Mouse (Mus musculus) adrenal gland, postnatal 36 days (tissue): ENCODE results near the gene Srsf10. TPM values are rescaled to one million over a fixed set of nuclear protein-coding genes. Genes with fewer than 3 reads are reported as not detected.

Source experiments
- DNase-seq, 2 experiments: peaks; one replicate each; pipeline ENCODE4 v3.0.0; 2021; ENCODE audit warnings: mixed read lengths in 1 of 2
- total RNA-seq, 2 experiments: library from RNA; stranded (reverse); gene quantifications; 2 replicates each; pipeline ENCODE4 v1.2.3; 2021

Gene Srsf10
- total RNA-seq, 2 experiments from 2014 or later: 82.3 to 120 TPM

DNA sequence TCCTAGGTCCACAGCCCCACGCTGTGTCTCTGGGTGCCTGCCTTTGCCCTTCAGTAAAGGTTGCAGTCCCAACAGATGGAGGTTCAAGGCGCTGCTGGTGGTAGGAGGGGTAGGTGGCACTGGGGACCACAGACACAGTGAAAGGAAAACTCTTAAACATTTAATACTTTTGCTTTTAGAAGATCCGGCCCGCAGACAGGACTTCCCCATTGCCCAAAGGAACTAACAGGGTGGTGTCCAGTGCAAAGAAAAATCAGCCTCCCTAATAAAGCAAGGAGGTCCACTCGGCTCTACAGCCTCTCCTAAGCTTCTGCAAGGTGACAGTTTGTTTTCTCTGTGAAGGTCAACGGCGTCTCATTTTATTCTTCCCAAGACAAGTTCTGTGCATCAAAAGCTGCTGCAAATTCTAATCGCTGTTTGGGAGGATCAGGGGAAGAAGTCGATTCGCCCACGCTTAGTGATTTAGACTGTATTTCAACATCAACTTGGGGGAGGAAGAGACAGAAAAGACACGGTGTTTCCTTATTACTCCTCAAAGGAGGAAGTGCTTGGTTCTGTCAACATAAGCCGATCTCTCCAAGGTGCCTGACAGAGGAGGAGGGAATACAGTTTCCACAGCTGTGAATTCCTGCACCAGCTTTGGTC is 63.2 kb downstream of the Srsf10 start:
- no peak for DNase-seq

DNA sequence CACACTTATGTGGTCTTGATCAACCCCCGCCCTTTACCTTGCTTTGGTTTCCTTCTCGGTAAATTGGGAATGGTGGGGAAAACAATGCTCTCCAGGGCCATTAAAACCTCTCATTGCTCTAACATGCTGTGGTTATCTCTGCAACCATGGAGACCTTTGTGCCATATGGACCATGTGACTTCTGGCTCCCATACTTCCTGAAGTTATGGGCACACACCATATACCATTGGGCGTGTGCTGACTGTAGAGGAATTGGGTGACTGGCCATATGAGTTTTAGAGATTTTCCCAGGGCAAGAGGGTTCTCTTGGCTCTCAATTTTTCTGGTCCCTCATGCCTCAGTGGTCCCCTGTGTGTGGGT is 63.7 kb downstream of the Srsf10 start:
- no peak for DNase-seq

Other genes with a start within 250 kb of the Srsf10 start
- under 1 TPM; 0.07 to 0.10 TPM for gene Ifnlr1, start 169.5 kb upstream of the Srsf10 start, total RNA-seq
- 1 to 10 TPM in 1 of 2 experiments, under 1 TPM in 1; 0.17 to 1.9 TPM for gene Il22ra1, start 127.6 kb upstream of the Srsf10 start, total RNA-seq
- gene Myom3, start 96.0 kb upstream of the Srsf10 start, total RNA-seq: under 1 TPM; 0.16 to 0.33 TPM
- 100 to 1,000 TPM; 104 to 111 TPM for gene Pnrc2, start 18.1 kb downstream of the Srsf10 start, total RNA-seq
- gene Cnr2, start 39.6 kb downstream of the Srsf10 start, total RNA-seq: 1 to 10 TPM; 1.3 to 1.6 TPM
- gene Fuca1, start 65.0 kb downstream of the Srsf10 start, total RNA-seq: 10 to 100 TPM; 84.1 to 87.4 TPM
- 10 to 100 TPM; 56.1 to 62.6 TPM for gene Hmgcl, start 90.7 kb downstream of the Srsf10 start, total RNA-seq
- 10 to 100 TPM; 13.5 to 24.0 TPM for gene Gale, start 108.0 kb downstream of the Srsf10 start, total RNA-seq
- 10 to 100 TPM; 68.0 to 77.0 TPM for gene Lypla2, start 116.9 kb downstream of the Srsf10 start, total RNA-seq
- 10 to 100 TPM; 28.9 to 34.2 TPM for gene Pithd1, start 131.5 kb downstream of the Srsf10 start, total RNA-seq
- gene Eloa, start 166.0 kb downstream of the Srsf10 start, total RNA-seq: 10 to 100 TPM; 42.1 to 44.6 TPM
- gene Rpl11, start 197.7 kb downstream of the Srsf10 start, total RNA-seq: 100 to 1,000 TPM; 522 to 588 TPM